Mouse (Mus musculus): ENCODE data around the gene Astn1. TPM values are rescaled to one million over a fixed set of nuclear protein-coding genes. Genes with fewer than 3 reads are reported as not detected.

The Astn1 gene
- total and polyA plus RNA-seq, 2 experiments from 2014 or later, result 0.10 to 0.95 TPM

GRCm38 (mm10) chr1:158400898-158401297, 38.8 kb downstream of the Astn1 start:
- H3K27me3 ChIP-seq (ENCODE audit: control insufficient read depth, insufficient read depth, low read length), result no peaks in the 10 kb centered on the region
- 51% methylated on average over 2 of the region's 2 CpGs for WGBS
- no peak overlapping the region for H3K4me3 ChIP-seq (ENCODE audit: low read depth, low read length)
- H3K9ac ChIP-seq (replicated peaks; ENCODE audit: low read depth, low read length), result no peak overlapping the region
- no peak overlapping the region for H3K27ac ChIP-seq (ENCODE audit: low read depth)
- no peaks in the 10 kb centered on the region for H3K9me3 ChIP-seq (replicated peaks; ENCODE audit: control insufficient read depth, low read length)
- no peak for DNase-seq (ENCODE audit: low spot score)
- TF ChIP-seq EP300 (IDR thresholded peaks at IDR 0.05; ENCODE audit: low read depth) (no peak), CTCF (IDR thresholded peaks at IDR 0.05; ENCODE audit: low read depth) (no peak)
- H3K4me1 ChIP-seq (ENCODE audit: control insufficient read depth, insufficient read depth), result no peaks in the 10 kb centered on the region
- H3K4me2 ChIP-seq (ENCODE audit: low read depth, low read length), result no peak overlapping the region
- H3K36me3 ChIP-seq (replicated peaks; ENCODE audit: control insufficient read depth, insufficient read depth, low read length), result no peaks in the 10 kb centered on the region
- ATAC-seq (ENCODE audit: insufficient read depth, low read depth), result no peak

- Histone ChIP-seq H3K9ac (replicated peaks; ENCODE audit: low read depth, low read length) (no peak overlapping the region), H3K36me3 (replicated peaks; ENCODE audit: control insufficient read depth, insufficient read depth, low read length) (no peaks in the 10 kb centered on the region), H3K4me2 (ENCODE audit: low read depth, low read length) (no peak overlapping the region), H3K27me3 (ENCODE audit: control insufficient read depth, insufficient read depth, low read length) (no peaks in the 10 kb centered on the region), H3K9me3 (replicated peaks; ENCODE audit: control insufficient read depth, low read length) (no peaks in the 10 kb centered on the region), H3K4me3 (ENCODE audit: low read depth, low read length) (no peak overlapping the region), H3K4me1 (ENCODE audit: control insufficient read depth, insufficient read depth) (no peaks in the 10 kb centered on the region), H3K27ac (ENCODE audit: low read depth) (no peak overlapping the region)
- 59% methylated on average over 10 of the region's 10 CpGs for WGBS
- TF ChIP-seq CTCF (IDR thresholded peaks at IDR 0.05; ENCODE audit: low read depth) (no peak), EP300 (IDR thresholded peaks at IDR 0.05; ENCODE audit: low read depth) (no peak)
- ATAC-seq (ENCODE audit: insufficient read depth, low read depth), result no peak
- DNase-seq (ENCODE audit: low spot score), result no peak
Measured at GRCm38 (mm10) chr1:158405899-158406769, 44.1 kb downstream of the Astn1 start.

DNA sequence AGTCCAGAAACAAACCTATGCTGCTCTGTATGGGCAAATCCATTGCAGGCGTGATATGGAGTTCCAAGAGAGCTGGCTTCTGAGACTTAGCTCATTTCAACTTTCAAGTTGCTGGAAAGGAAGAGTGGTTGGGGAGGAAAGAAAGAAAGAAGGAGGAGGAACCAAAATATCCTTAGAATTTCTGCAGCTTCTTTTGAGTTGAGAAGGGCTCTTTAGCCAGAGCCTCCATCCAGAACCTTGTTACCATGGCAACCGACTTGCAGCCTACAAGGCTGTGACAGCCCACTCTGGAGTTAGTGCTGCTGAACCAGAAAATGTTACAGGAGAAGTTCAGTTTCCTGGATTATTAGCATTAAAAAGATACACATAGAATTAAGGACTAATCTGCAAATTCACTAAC, 46.1 kb downstream of the Astn1 start:
- H3K36me3 ChIP-seq (replicated peaks; ENCODE audit: control insufficient read depth, insufficient read depth, low read length), result no peaks in the 10 kb centered on the region
- 73% methylated on average over 2 of the region's 2 CpGs for WGBS
- no peak for DNase-seq (ENCODE audit: low spot score)
- H3K4me1 ChIP-seq (ENCODE audit: control insufficient read depth, insufficient read depth), result no peaks in the 10 kb centered on the region
- H3K4me3 ChIP-seq (ENCODE audit: low read depth, low read length), result no peak overlapping the region
- no peak overlapping the region for H3K9ac ChIP-seq (replicated peaks; ENCODE audit: low read depth, low read length)
- no peaks in the 10 kb centered on the region for H3K27me3 ChIP-seq (ENCODE audit: control insufficient read depth, insufficient read depth, low read length)
- ATAC-seq (ENCODE audit: insufficient read depth, low read depth), result no peak
- no peaks in the 10 kb centered on the region for H3K9me3 ChIP-seq (replicated peaks; ENCODE audit: control insufficient read depth, low read length)
- H3K4me2 ChIP-seq (ENCODE audit: low read depth, low read length), result no peak overlapping the region
- TF ChIP-seq CTCF (IDR thresholded peaks at IDR 0.05; ENCODE audit: low read depth) (no peak), EP300 (IDR thresholded peaks at IDR 0.05; ENCODE audit: low read depth) (no peak)
- no peak overlapping the region for H3K27ac ChIP-seq (ENCODE audit: low read depth)

- Histone ChIP-seq H3K27ac (ENCODE audit: low read depth) (no peak overlapping the region), H3K4me1 (ENCODE audit: control insufficient read depth, insufficient read depth) (no peaks in the 10 kb centered on the region), H3K4me2 (ENCODE audit: low read depth, low read length) (no peak overlapping the region), H3K9me3 (replicated peaks; ENCODE audit: control insufficient read depth, low read length) (no peaks in the 10 kb centered on the region), H3K4me3 (ENCODE audit: low read depth, low read length) (no peak overlapping the region), H3K36me3 (replicated peaks; ENCODE audit: control insufficient read depth, insufficient read depth, low read length) (no peaks in the 10 kb centered on the region), H3K9ac (replicated peaks; ENCODE audit: low read depth, low read length) (no peak overlapping the region), H3K27me3 (ENCODE audit: control insufficient read depth, insufficient read depth, low read length) (no peaks in the 10 kb centered on the region)
- TF ChIP-seq CTCF (IDR thresholded peaks at IDR 0.05; ENCODE audit: low read depth) (no peak), EP300 (IDR thresholded peaks at IDR 0.05; ENCODE audit: low read depth) (no peak)
- 61% methylated on average over 3 of the region's 3 CpGs for WGBS
- ATAC-seq (ENCODE audit: insufficient read depth, low read depth), result no peak
- no peak for DNase-seq (ENCODE audit: low spot score)
Measured at GRCm38 (mm10) chr1:158411146-158411545, 49.1 kb downstream of the Astn1 start.

- Histone ChIP-seq H3K4me3 (ENCODE audit: low read depth, low read length) (no peak overlapping the region), H3K27me3 (ENCODE audit: control insufficient read depth, insufficient read depth, low read length) (no peaks in the 10 kb centered on the region), H3K9ac (replicated peaks; ENCODE audit: low read depth, low read length) (no peak overlapping the region), H3K4me1 (ENCODE audit: control insufficient read depth, insufficient read depth) (no peaks in the 10 kb centered on the region), H3K4me2 (ENCODE audit: low read depth, low read length) (no peak overlapping the region), H3K27ac (ENCODE audit: low read depth) (no peak overlapping the region), H3K9me3 (replicated peaks; ENCODE audit: control insufficient read depth, low read length) (no peaks in the 10 kb centered on the region), H3K36me3 (replicated peaks; ENCODE audit: control insufficient read depth, insufficient read depth, low read length) (no peaks in the 10 kb centered on the region)
- 77% methylated on average over 2 of the region's 2 CpGs for WGBS
- no peak for ATAC-seq (ENCODE audit: insufficient read depth, low read depth)
- TF ChIP-seq CTCF (IDR thresholded peaks at IDR 0.05; ENCODE audit: low read depth) (no peak), EP300 (IDR thresholded peaks at IDR 0.05; ENCODE audit: low read depth) (no peak)
- no peak for DNase-seq (ENCODE audit: low spot score)
Measured at GRCm38 (mm10) chr1:158414198-158414597, 52.1 kb downstream of the Astn1 start.

GRCm38 (mm10) chr1:158421451-158421850, 59.4 kb downstream of the Astn1 start:
- Histone ChIP-seq H3K9me3 (replicated peaks; ENCODE audit: control insufficient read depth, low read length) (no peaks in the 10 kb centered on the region), H3K27ac (ENCODE audit: low read depth) (no peak overlapping the region), H3K4me3 (ENCODE audit: low read depth, low read length) (no peak overlapping the region), H3K4me2 (ENCODE audit: low read depth, low read length) (no peak overlapping the region), H3K27me3 (ENCODE audit: control insufficient read depth, insufficient read depth, low read length) (no peaks in the 10 kb centered on the region), H3K9ac (replicated peaks; ENCODE audit: low read depth, low read length) (no peak overlapping the region), H3K36me3 (replicated peaks; ENCODE audit: control insufficient read depth, insufficient read depth, low read length) (no peaks in the 10 kb centered on the region), H3K4me1 (ENCODE audit: control insufficient read depth, insufficient read depth) (no peaks in the 10 kb centered on the region)
- WGBS, result 73% methylated on average over 8 of the region's 8 CpGs
- no peak for ATAC-seq (ENCODE audit: insufficient read depth, low read depth)
- TF ChIP-seq CTCF (IDR thresholded peaks at IDR 0.05; ENCODE audit: low read depth) (no peak), EP300 (IDR thresholded peaks at IDR 0.05; ENCODE audit: low read depth) (no peak)
- no peak for DNase-seq (ENCODE audit: low spot score)
